In genomic region chr11:103449721-103450120, GRCm38 (mm10) we compare ENCODE assay signal across 32 mouse cellular contexts. TPM values are rescaled to one million over a fixed set of nuclear protein-coding genes. Genes with fewer than 3 reads are reported as not detected.
"Had no signal": no experiment of that assay in that cellular context is flagged by ENCODE, and none has a peak within 500 bp of the region (broad histone marks: within the 10 kb centered on the region; RNA-seq: fewer than 3 reads in every experiment).

No protein-coding gene starts in this region.

RNA-seq across cellular contexts. Expression of gene Lrrc37a, which starts 54.7 kb away (rescaled TPM):
- total RNA-seq: common myeloid progenitor, adult 5-6 weeks; forebrain, postnatal 0 days; gastrocnemius, adult 18-20 months; gastrocnemius, adult 2 months; gastrocnemius, adult 8-10 months; gastrocnemius, postnatal 10 days; gastrocnemius, postnatal 14 days; gastrocnemius, postnatal 25 days; gastrocnemius, postnatal 36 days; gastrocnemius, postnatal 4 days; granulocyte monocyte progenitor cell, adult 5-6 weeks; heart, adult 18-20 months; heart, adult 2 months; heart, adult 8-10 months had no signal
- polyA plus RNA-seq: cortical plate, adult 2 months; embryonic facial prominence, embryonic 10.5 days; embryonic facial prominence, embryonic 11.5 days; embryonic facial prominence, embryonic 12.5 days; embryonic facial prominence, embryonic 13.5 days; embryonic facial prominence, embryonic 14.5 days; embryonic facial prominence, embryonic 15.5 days; forebrain, embryonic 10.5 days; forebrain, embryonic 11.5 days; forebrain, embryonic 12.5 days; forebrain, embryonic 13.5 days; forebrain, embryonic 14.5 days; forebrain, embryonic 15.5 days; forebrain, embryonic 16.5 days; forebrain, postnatal 0 days; frontal cortex, adult 2 months; heart, adult 2 months; heart, embryonic 10.5 days; heart, embryonic 11.5 days; heart, embryonic 12.5 days had no signal
